Comparison of ENCODE assay signal across 24 mouse cellular contexts in the genomic region with DNA sequence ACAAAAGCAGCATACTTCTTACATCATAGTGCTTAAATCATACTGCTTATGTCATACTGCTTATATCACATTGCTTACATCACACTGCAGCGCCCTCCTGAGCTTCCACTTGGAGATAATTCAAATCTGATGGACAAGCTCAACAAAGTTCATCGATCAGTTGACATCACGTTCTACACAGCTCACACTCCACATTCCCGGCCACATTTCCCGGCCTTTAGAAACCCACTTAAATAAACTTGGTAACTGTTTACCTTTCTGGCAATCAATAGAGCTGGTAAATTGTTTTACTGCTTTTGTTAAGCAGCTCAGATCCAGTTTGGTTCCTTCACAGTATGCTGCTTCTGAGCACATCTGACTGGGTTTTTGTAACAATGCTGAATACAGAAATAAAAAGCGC.
DNase-seq lines count a peak whose midpoint lies in the region; ATAC-seq lines count a peak whose summit lies in the region.
"Had no signal": no experiment of that assay in that cellular context is flagged by ENCODE, and none has a peak within 500 bp of the region (broad histone marks: within the 10 kb centered on the region; RNA-seq: fewer than 3 reads in every experiment).

No protein-coding gene starts in this region.

- no peaks in the 10 kb centered on the region for H3K36me3 ChIP-seq in liver, embryonic 13.5 days
- no peaks in the 10 kb centered on the region for H3K36me3 ChIP-seq in liver, embryonic 16.5 days (ENCODE audit: control insufficient read depth, insufficient read depth)
- H3K36me3 ChIP-seq in forebrain, embryonic 13.5 days (ENCODE audit: poor library complexity, severe bottlenecking), result no peaks in the 10 kb centered on the region
- H3K36me3 ChIP-seq: forebrain, embryonic 10.5 days; hindbrain, embryonic 10.5 days; hindbrain, embryonic 13.5 days had no signal

- H3K4me1 ChIP-seq in liver, embryonic 13.5 days (replicated peaks), result no peaks in the 10 kb centered on the region
- no peaks in the 10 kb centered on the region for H3K4me1 ChIP-seq in liver, embryonic 16.5 days (ENCODE audit: control insufficient read depth, low read depth, low read length)
- H3K4me1 ChIP-seq in forebrain, embryonic 13.5 days, result no peaks in the 10 kb centered on the region
- H3K4me1 ChIP-seq: forebrain, embryonic 10.5 days; hindbrain, embryonic 10.5 days; hindbrain, embryonic 13.5 days had no signal

- H3K4me2 ChIP-seq in liver, embryonic 13.5 days, result no peak overlapping the region
- H3K4me2 ChIP-seq in liver, embryonic 16.5 days (ENCODE audit: low read depth, low read length), result no peak overlapping the region
- H3K4me2 ChIP-seq in forebrain, embryonic 13.5 days, result no peak overlapping the region
- H3K4me2 ChIP-seq: heart, embryonic 11.5 days; hindbrain, embryonic 13.5 days had no signal

- H3K27me3 ChIP-seq in liver, embryonic 13.5 days, result no peaks in the 10 kb centered on the region
- H3K27me3 ChIP-seq in liver, embryonic 16.5 days (ENCODE audit: control insufficient read depth, insufficient read depth, low read depth, low read length), result no peaks in the 10 kb centered on the region
- H3K27me3 ChIP-seq in forebrain, embryonic 13.5 days, result no peaks in the 10 kb centered on the region
- H3K27me3 ChIP-seq: hindbrain, embryonic 13.5 days had no signal

- H3K9ac ChIP-seq in liver, embryonic 13.5 days, result no peak overlapping the region
- no peak overlapping the region for H3K9ac ChIP-seq in liver, embryonic 16.5 days (ENCODE audit: low read depth, low read length)
- H3K9ac ChIP-seq in forebrain, embryonic 13.5 days, result no peak overlapping the region
- H3K9ac ChIP-seq: forebrain, postnatal 0 days; hindbrain, embryonic 13.5 days had no signal

- WGBS in liver, embryonic 13.5 days (ENCODE audit: insufficient replicate concordance), result 47% methylated on average over 6 of the region's 6 CpGs
- 29% methylated on average over 6 of the region's 6 CpGs for WGBS in liver, embryonic 16.5 days (ENCODE audit: insufficient replicate concordance)
- 84% methylated on average over 6 of the region's 6 CpGs for WGBS in forebrain, embryonic 13.5 days

- no peaks in the 10 kb centered on the region for H3K9me3 ChIP-seq in liver, embryonic 13.5 days (replicated peaks)
- no peaks in the 10 kb centered on the region for H3K9me3 ChIP-seq in liver, embryonic 16.5 days (replicated peaks; ENCODE audit: control insufficient read depth, low read length)
- no peaks in the 10 kb centered on the region for H3K9me3 ChIP-seq in forebrain, embryonic 13.5 days (replicated peaks)
- H3K9me3 ChIP-seq: forebrain, embryonic 10.5 days; hindbrain, embryonic 10.5 days had no signal

- ATAC-seq in liver, embryonic 13.5 days (ENCODE audit: low read depth), result peak; percentile 60
- peak; percentile 87 for ATAC-seq in liver, embryonic 16.5 days (ENCODE audit: low read depth)
- no peak for ATAC-seq in forebrain, embryonic 13.5 days
- ATAC-seq: activated CD4-positive, CD25-positive, alpha-beta regulatory T cell, adult 4 months; forebrain, embryonic 14.5 days; forebrain, postnatal 0 days; hindbrain, embryonic 16.5 days had no signal

- H3K4me3 ChIP-seq in liver, embryonic 13.5 days (replicated peaks), result no peak overlapping the region
- no peak overlapping the region for H3K4me3 ChIP-seq in liver, embryonic 16.5 days (ENCODE audit: low read depth, low read length)
- no peak overlapping the region for H3K4me3 ChIP-seq in forebrain, embryonic 13.5 days
- H3K4me3 ChIP-seq: forebrain, embryonic 10.5 days; gastrocnemius, adult 2 months; hindbrain, embryonic 10.5 days; hindbrain, embryonic 13.5 days had no signal

- intact Hi-C loops in heart, postnatal 25 days (cut with DNase I), result no loop called here

- peak; percentile 6 for DNase-seq in embryo, embryonic 10 days (ENCODE audit: low spot score)
- no peak for DNase-seq in embryo, embryonic 11 days
- no peak for DNase-seq in liver, embryonic 13.5 days
- no peak for DNase-seq in adrenal gland, adult 2 months
- no peak for DNase-seq in heart, postnatal 25 days (ENCODE audit: low spot score)
- DNase-seq: adrenal gland, postnatal 10 days; adrenal gland, postnatal 36 days; cerebellum, adult 2 months; cerebellum, adult 9-11 months; cerebellum, postnatal 25 days; forebrain, postnatal 0 days; gastrocnemius, adult 2 months; gastrocnemius, postnatal 14 days; heart, adult 11 months; heart, postnatal 36 days had no signal

- no peak overlapping the region for H3K27ac ChIP-seq in liver, embryonic 13.5 days
- no peak overlapping the region for H3K27ac ChIP-seq in liver, embryonic 16.5 days (ENCODE audit: low read length)
- no peak overlapping the region for H3K27ac ChIP-seq in forebrain, embryonic 13.5 days
- H3K27ac ChIP-seq: forebrain, embryonic 10.5 days; gastrocnemius, adult 2 months; hindbrain, embryonic 10.5 days; hindbrain, embryonic 13.5 days had no signal
